Mouse (Mus musculus) lung, postnatal 0 days (tissue): ENCODE results near the gene Asic2.

Experiments
- CTCF ChIP-seq: IDR thresholded peaks from 2 replicates; pipeline ENCODE4 v1.5.1; 2016; ENCODE audit warnings: antibody characterized with exemption, mild to moderate bottlenecking
- EP300 ChIP-seq: IDR thresholded peaks from 2 replicates; pipeline ENCODE4 v1.6.1; 2016; ENCODE audit warnings: antibody characterized with exemption, mild to moderate bottlenecking, control low read depth

GRCm38 (mm10) chr11:80886365-80886764 is 1081.9 kb downstream of the Asic2 start:
- TF ChIP-seq CTCF (no peak), EP300 (no peak)
